Mouse (Mus musculus) lung, adult 2 months (tissue): Measurements from ENCODE around the gene Lmtk2.

Source experiments
- CTCF ChIP-seq: fragments of 200-500 bp; IDR thresholded peaks from 2 replicates; pipeline ENCODE4 v1.5.1; 2011; ENCODE audit warnings: mild to moderate bottlenecking, low read length, control low read depth; ENCODE audit not compliant: insufficient read depth
- POLR2A ChIP-seq: fragments of 200-500 bp; IDR thresholded peaks from 2 replicates; pipeline ENCODE4 v1.6.1; 2011; ENCODE audit warnings: low read depth, mild to moderate bottlenecking, control low read depth, low read length, borderline replicate concordance; ENCODE audit errors: extremely low read depth

- TF ChIP-seq CTCF (no peak), POLR2A (no peak)
Observed at GRCm38 (mm10) chr5:144194416-144194815, 94.2 kb downstream of the Lmtk2 start.
